Mouse (Mus musculus) heart, postnatal 14 days (tissue): ENCODE data around the gene Rala. TPM values are rescaled to one million over a fixed set of nuclear protein-coding genes. Genes with fewer than 3 reads are reported as not detected.

ENCODE experiments used
- total RNA-seq, 2 experiments: library from RNA; stranded (reverse); gene quantifications; 2 replicates each; pipeline ENCODE4 v1.2.3; 2021

Gene Rala
- total RNA-seq, 2 experiments from 2014 or later = 38.4 to 41.7 TPM

Other genes with a start within 250 kb of the Rala start
- gene Mplkip, start 249.0 kb downstream of the Rala start, total RNA-seq = 10 to 100 TPM in 1 of 2 experiments, 1 to 10 TPM in 1; 9.0 to 10.2 TPM
- under 1 TPM; 0.67 to 0.78 TPM for gene Sugct, start 248.7 kb downstream of the Rala start, total RNA-seq
- gene Cdk13, start 139.1 kb downstream of the Rala start, total RNA-seq = 10 to 100 TPM; 30.6 to 30.7 TPM
- 10 to 100 TPM; 28.3 to 28.5 TPM for gene Yae1d1, start 49.1 kb upstream of the Rala start, total RNA-seq